Mouse (Mus musculus) CH12.LX (cell line): ENCODE measurements at regions not wholly inside any gene's neighbourhood (a gene's known extent, or its start where the extent isn't known, plus 50 kb on each side); places are given as distances from the start of the nearest gene placed in this dataset.

ENCODE experiments used
- DNase-seq: peaks from one replicate; pipeline ENCODE4 v3.0.0-alpha.2; 2013; ENCODE audit errors: extremely low read depth
- H3K27ac ChIP-seq: 2 replicates; pipeline ENCODE4 v1.5.1; 2012; ENCODE audit warnings: low read depth, mild to moderate bottlenecking, control low read depth, moderate library complexity; ENCODE audit not compliant: insufficient read depth
- H3K27me3 ChIP-seq: replicated peaks from 2 replicates; pipeline ENCODE3; 2012; ENCODE audit warnings: inconsistent platforms
- H3K36me3 ChIP-seq, 2 experiments: replicated peaks in 1 of 2; 2 replicates each; pipeline versions ENCODE3 to v1.6.1; 2012; ENCODE audit warnings: inconsistent platforms in 1 of 2, low read length in 1 of 2, mild to moderate bottlenecking in 1 of 2, mixed read lengths in 1 of 2, moderate library complexity in 1 of 2; ENCODE audit not compliant: control insufficient read depth in 1 of 2, insufficient read depth in 1 of 2
- H3K4me1 ChIP-seq, 2 experiments: 2 replicates each; pipeline ENCODE4 v1.6.1; 2012; ENCODE audit warnings: inconsistent platforms in 1 of 2, moderate library complexity in 1 of 2; ENCODE audit not compliant: insufficient read depth in 2 of 2, control insufficient read depth in 1 of 2
- H3K4me2 ChIP-seq: 2 replicates; pipeline ENCODE4 v1.6.1; 2012; ENCODE audit warnings: low read depth, mild to moderate bottlenecking, control low read depth; ENCODE audit not compliant: poor library complexity, insufficient read depth, severe bottlenecking
- H3K4me3 ChIP-seq, 3 experiments: fragments of 150-350 bp in 1 of 3; sonication (generic) in 1 of 3; replicated peaks in 1 of 3; 2 replicates each; pipeline versions ENCODE3 to v1.5.1; 2011 to 2012; ENCODE audit warnings: low read depth in 2 of 3, low read length in 2 of 3, mild to moderate bottlenecking in 2 of 3, moderate library complexity in 2 of 3, control low read depth in 1 of 3, improper control_type of control experiment in 1 of 3, inconsistent platforms in 1 of 3, mixed read lengths in 1 of 3; ENCODE audit not compliant: poor library complexity in 1 of 3
- H3K79me2 ChIP-seq: replicated peaks from 2 replicates; pipeline ENCODE4 v1.6.1; 2012; ENCODE audit warnings: mild to moderate bottlenecking, moderate library complexity; ENCODE audit not compliant: control insufficient read depth, poor library complexity, insufficient read depth, severe bottlenecking; ENCODE audit errors: extremely low read depth
- H3K9ac ChIP-seq: 2 replicates; pipeline ENCODE4 v1.6.1; 2012; ENCODE audit warnings: low read depth, mild to moderate bottlenecking, control low read depth, moderate library complexity; ENCODE audit not compliant: insufficient read depth
- H3K9me3 ChIP-seq: replicated peaks from 2 replicates; pipeline ENCODE3; 2012; ENCODE audit warnings: low read length, inconsistent platforms, mixed read lengths
- CHD1 ChIP-seq: IDR thresholded peaks from 2 replicates; pipeline ENCODE4 v1.6.1; 2012; ENCODE audit warnings: low read depth, low read length, improper control_type of control experiment, inconsistent platforms
- CHD2 ChIP-seq: IDR thresholded peaks from 2 replicates; pipeline ENCODE4 v1.6.1; 2011; ENCODE audit warnings: low read length, improper control_type of control experiment
- CTCF ChIP-seq, 2 experiments: IDR thresholded peaks in 1 of 2; conservative IDR thresholded peaks in 1 of 2; 2 replicates each; pipeline ENCODE4 v1.5.1; 2011 to 2012; ENCODE audit warnings: low read depth in 2 of 2, low read length in 2 of 2, improper control_type of control experiment in 1 of 2, inconsistent platforms in 1 of 2, mild to moderate bottlenecking in 1 of 2, moderate library complexity in 1 of 2
- EP300 ChIP-seq: IDR thresholded peaks from 2 replicates; pipeline ENCODE4 v1.6.1; 2011; ENCODE audit warnings: low read length, improper control_type of control experiment
- ETS1 ChIP-seq: conservative IDR thresholded peaks from 2 replicates; pipeline ENCODE4 v1.6.1; 2012; ENCODE audit warnings: low read depth, mild to moderate bottlenecking, inconsistent platforms, low read length, improper control_type of control experiment, moderate library complexity
- IRF4 ChIP-seq: IDR thresholded peaks from 2 replicates; pipeline ENCODE4 v1.6.1; 2014; ENCODE audit warnings: low read depth, mild to moderate bottlenecking, inconsistent platforms, low read length, improper control_type of control experiment
- JUND ChIP-seq: conservative IDR thresholded peaks from 2 replicates; pipeline ENCODE4 v1.6.1; 2011; ENCODE audit warnings: low read depth, low read length, improper control_type of control experiment
- KAT2A ChIP-seq: IDR thresholded peaks from 2 replicates; pipeline ENCODE4 v1.6.1; 2012; ENCODE audit warnings: low read length, improper control_type of control experiment, inconsistent platforms; ENCODE audit not compliant: insufficient replicate concordance
- MAFK ChIP-seq: IDR thresholded peaks from 2 replicates; pipeline ENCODE4 v1.6.1; 2011; ENCODE audit warnings: low read length, improper control_type of control experiment; ENCODE audit not compliant: insufficient replicate concordance
- MYC ChIP-seq: IDR thresholded peaks from 2 replicates; pipeline ENCODE4 v1.6.1; 2011; ENCODE audit warnings: low read depth, mild to moderate bottlenecking, improper control_type of control experiment, low read length
- POLR2A ChIP-seq: IDR thresholded peaks from 2 replicates; pipeline ENCODE4 v1.6.1; 2011; ENCODE audit warnings: low read depth, mild to moderate bottlenecking, improper control_type of control experiment, low read length
- POLR2AphosphoS2 ChIP-seq: IDR thresholded peaks from 2 replicates; pipeline ENCODE4 v1.6.1; 2011; ENCODE audit warnings: low read depth, low read length, improper control_type of control experiment
- RAD21 ChIP-seq: IDR thresholded peaks from 2 replicates; pipeline ENCODE4 v1.6.1; 2011; ENCODE audit warnings: low read depth, mild to moderate bottlenecking, low read length, improper control_type of control experiment, moderate library complexity
- RCOR1 ChIP-seq: conservative IDR thresholded peaks from 2 replicates; pipeline ENCODE4 v1.6.1; 2012; ENCODE audit warnings: low read depth, mild to moderate bottlenecking, inconsistent platforms, low read length, improper control_type of control experiment
- SMC3 ChIP-seq: IDR thresholded peaks from 2 replicates; pipeline ENCODE4 v1.6.1; 2011; ENCODE audit warnings: low read depth, low read length, improper control_type of control experiment
- TBP ChIP-seq: conservative IDR thresholded peaks from 2 replicates; pipeline ENCODE4 v1.6.1; 2011; ENCODE audit warnings: low read depth, low read length, improper control_type of control experiment
- TCF12 ChIP-seq: IDR thresholded peaks from 2 replicates; pipeline ENCODE4 v1.6.1; 2014; ENCODE audit warnings: low read depth, mild to moderate bottlenecking, inconsistent platforms, low read length, improper control_type of control experiment
- USF1 ChIP-seq: IDR thresholded peaks from 2 replicates; pipeline ENCODE4 v1.6.1; 2014; ENCODE audit warnings: low read depth, mild to moderate bottlenecking, inconsistent platforms, low read length, improper control_type of control experiment
- USF2 ChIP-seq: conservative IDR thresholded peaks from 2 replicates; pipeline ENCODE4 v1.6.1; 2011; ENCODE audit warnings: low read depth, low read length, improper control_type of control experiment
- ZC3H11A ChIP-seq: IDR thresholded peaks from 2 replicates; pipeline ENCODE4 v1.6.1; 2012; ENCODE audit warnings: low read depth, mild to moderate bottlenecking, inconsistent platforms, low read length, improper control_type of control experiment
- ZKSCAN1 ChIP-seq: IDR thresholded peaks from 2 replicates; pipeline ENCODE4 v1.6.1; 2012; ENCODE audit warnings: low read depth, inconsistent platforms, low read length, improper control_type of control experiment, borderline replicate concordance
- ZMIZ1 ChIP-seq: IDR thresholded peaks from 2 replicates; pipeline ENCODE4 v1.6.1; 2012; ENCODE audit warnings: low read depth, mild to moderate bottlenecking, inconsistent platforms, low read length, improper control_type of control experiment
- dilution Hi-C: fragments of 300-500 bp; cut with MboI; formaldehyde crosslinking; loops from 2 replicates; pipeline ENCODE4 v1.14.3; 2020; ENCODE audit warnings: low sequenced_read_pairs; ENCODE audit not compliant: extremely low pct_unique_long_range_greater_than_20kb, extremely low pct_ligation_motif_present
- in situ Hi-C: fragments of 300-500 bp; cut with MboI; formaldehyde crosslinking; loops from 3 replicates; pipeline ENCODE4 v1.14.3; 2019; ENCODE audit warnings: low sequenced_read_pairs, low pct_ligation_motif_present, low pct_unique_long_range_greater_than_20kb, mixed read lengths

DNA sequence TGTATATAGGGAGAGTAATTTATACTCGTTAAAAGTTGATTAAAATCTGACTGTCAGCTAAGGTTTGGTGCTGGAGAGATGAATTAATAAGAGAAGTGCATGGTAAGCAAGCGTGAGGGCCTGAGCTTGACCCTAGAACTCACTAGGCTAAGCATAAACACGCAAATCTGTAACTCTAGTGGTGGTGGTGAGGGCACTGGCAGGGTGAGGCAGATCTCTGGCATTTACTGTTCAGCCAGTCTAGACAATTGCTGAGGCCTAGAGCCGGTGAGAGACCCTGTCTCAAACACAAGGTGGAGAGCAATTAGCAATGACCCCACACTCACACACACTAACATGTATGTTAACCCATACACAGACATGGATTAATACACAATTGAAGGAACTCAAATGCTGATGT is 544.0 kb upstream of the Pdzrn3 start (continued):
- TF ChIP-seq TBP (no peak), POLR2A (no peak)

DNA sequence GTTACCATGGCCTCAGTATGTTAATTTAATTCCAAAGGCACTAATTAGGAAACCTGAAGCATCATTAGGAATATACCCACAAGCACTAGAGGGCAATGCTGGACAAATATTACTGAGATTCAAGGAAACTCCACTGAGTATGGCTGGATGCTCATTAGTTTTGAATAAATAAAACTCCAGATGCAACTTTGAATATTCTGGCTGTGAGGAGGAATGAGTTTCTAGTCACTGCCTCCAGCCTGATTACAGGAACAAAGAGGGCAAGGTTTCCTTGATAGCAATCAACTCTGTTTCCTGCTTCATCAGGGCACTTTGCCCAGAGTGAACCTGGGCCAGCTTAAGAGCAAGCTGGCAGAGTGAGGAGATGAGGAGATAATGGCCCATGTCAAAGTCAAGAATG is 543.5 kb upstream of the Pdzrn3 start:
- in situ Hi-C loops (no loop called here), dilution Hi-C loops (no loop called here)
- Histone ChIP-seq H3K9ac (no peak overlapping the region), H3K4me2 (no peak overlapping the region), H3K4me1 (no peaks in the 10 kb centered on the region), H3K36me3 (no peaks in the 10 kb centered on the region), H3K9me3 (peaks cover 40% of the 10 kb centered on the region), H3K79me2 (no peaks in the 10 kb centered on the region), H3K27me3 (no peaks in the 10 kb centered on the region), H3K4me3 (no peak overlapping the region), H3K27ac (no peak overlapping the region)
- DNase-seq = no peak
- TF ChIP-seq CTCF (conservative IDR thresholded peaks at IDR 0.05 in 1 of 2, IDR thresholded peaks at IDR 0.05 in 1 of 2; ENCODE audit: low read depth in 2 of 2, low read length in 2 of 2) = no peak
- no peak for TF ChIP-seq RCOR1
- no peak for TF ChIP-seq EP300
- no peak for TF ChIP-seq TCF12
- TF ChIP-seq POLR2AphosphoS2 = no peak

DNA sequence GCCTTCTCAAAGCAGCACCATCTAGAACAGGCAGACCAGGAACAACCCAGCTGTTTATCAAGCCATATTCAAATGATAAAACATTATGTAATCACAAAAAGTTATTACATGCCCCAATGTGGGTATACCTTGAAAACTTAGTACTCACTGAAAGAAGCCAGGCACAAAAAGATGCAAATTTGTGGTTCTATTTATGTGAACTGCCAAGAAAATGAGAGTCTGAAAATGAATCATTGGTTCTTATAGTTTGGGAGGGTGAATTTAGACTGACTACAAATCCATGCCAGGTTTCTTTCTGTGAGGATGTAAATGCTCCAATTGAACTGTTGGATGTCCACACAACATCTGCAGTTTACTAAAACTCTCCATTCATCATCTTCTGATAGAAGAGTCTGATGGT is 541.2 kb upstream of the Pdzrn3 start:
- Histone ChIP-seq H3K27ac (no peak overlapping the region), H3K4me2 (no peak overlapping the region), H3K4me1 (no peaks in the 10 kb centered on the region), H3K9me3 (peaks cover 37% of the 10 kb centered on the region), H3K36me3 (no peaks in the 10 kb centered on the region), H3K27me3 (no peaks in the 10 kb centered on the region), H3K9ac (no peak overlapping the region), H3K79me2 (no peaks in the 10 kb centered on the region), H3K4me3 (no peak overlapping the region)
- TF ChIP-seq KAT2A (no peak), POLR2A (no peak), USF1 (no peak), RCOR1 (no peak), USF2 (no peak), ZKSCAN1 (no peak), ZC3H11A (no peak), CHD2 (no peak), ZMIZ1 (no peak), RAD21 (no peak), IRF4 (no peak), SMC3 (no peak), MYC (no peak), POLR2AphosphoS2 (no peak), JUND (no peak), MAFK (no peak), CHD1 (no peak), TCF12 (no peak), ETS1 (no peak), CTCF (conservative IDR thresholded peaks at IDR 0.05 in 1 of 2, IDR thresholded peaks at IDR 0.05 in 1 of 2; ENCODE audit: low read depth in 2 of 2, low read length in 2 of 2) (no peak)
- no peak for DNase-seq
- dilution Hi-C loops = no loop called here
- in situ Hi-C loops = no loop called here
